Mouse (Mus musculus): ENCODE data around the gene Mpg.

Gene Mpg

GRCm38 (mm10) chr11:32231125-32231524, 4.8 kb downstream of the Mpg start:
- DNase-seq (ENCODE audit: low spot score): no peak

GRCm38 (mm10) chr11:32232848-32233247, 6.5 kb downstream of the Mpg start:
- no peak for DNase-seq (ENCODE audit: low spot score)

- no peak for DNase-seq (ENCODE audit: low spot score)
These were observed 7.6 kb downstream of the Mpg start for GRCm38 (mm10) chr11:32233895-32234294.

GRCm38 (mm10) chr11:32234816-32235485, 8.6 kb downstream of the Mpg start:
- no peak for DNase-seq (ENCODE audit: low spot score)

- no peak for DNase-seq (ENCODE audit: low spot score)
These were observed 9.3 kb downstream of the Mpg start for GRCm38 (mm10) chr11:32235646-32236045.

GRCm38 (mm10) chr11:32236132-32236531, 9.8 kb downstream of the Mpg start:
- DNase-seq (ENCODE audit: low spot score): no peak

GRCm38 (mm10) chr11:32236712-32237410, 10.6 kb downstream of the Mpg start:
- no peak for DNase-seq (ENCODE audit: low spot score)

- DNase-seq (ENCODE audit: low spot score): no peak
These were observed 11.1 kb downstream of the Mpg start for GRCm38 (mm10) chr11:32237411-32237795.

- no peak for DNase-seq (ENCODE audit: low spot score)
These were observed 12.0 kb downstream of the Mpg start for GRCm38 (mm10) chr11:32238093-32238860.

GRCm38 (mm10) chr11:32241391-32241790, 15.1 kb downstream of the Mpg start:
- DNase-seq (ENCODE audit: low spot score): no peak

GRCm38 (mm10) chr11:32242209-32242608, 15.9 kb downstream of the Mpg start:
- no peak for DNase-seq (ENCODE audit: low spot score)

- no peak for DNase-seq (ENCODE audit: low spot score)
These were observed 17.1 kb downstream of the Mpg start for GRCm38 (mm10) chr11:32243205-32243955.

GRCm38 (mm10) chr11:32244064-32244463, 17.8 kb downstream of the Mpg start:
- no peak for DNase-seq (ENCODE audit: low spot score)

GRCm38 (mm10) chr11:32244617-32245016, 18.3 kb downstream of the Mpg start:
- DNase-seq (ENCODE audit: low spot score): no peak

- no peak for DNase-seq (ENCODE audit: low spot score)
These were observed 19.3 kb downstream of the Mpg start for GRCm38 (mm10) chr11:32245614-32246013.

GRCm38 (mm10) chr11:32247068-32247467, 20.8 kb downstream of the Mpg start:
- no peak for DNase-seq (ENCODE audit: low spot score)

- no peak for DNase-seq (ENCODE audit: low spot score)
These were observed 22.0 kb downstream of the Mpg start for GRCm38 (mm10) chr11:32248350-32248749.

- no peak for DNase-seq (ENCODE audit: low spot score)
These were observed 24.8 kb downstream of the Mpg start for GRCm38 (mm10) chr11:32250880-32251763.

- no peak for DNase-seq (ENCODE audit: low spot score)
These were observed 26.8 kb downstream of the Mpg start for GRCm38 (mm10) chr11:32253121-32253520.

- DNase-seq (ENCODE audit: low spot score): no peak
These were observed 29.8 kb downstream of the Mpg start for GRCm38 (mm10) chr11:32256146-32256545.

- DNase-seq (ENCODE audit: low spot score): no peak
These were observed 30.3 kb downstream of the Mpg start for GRCm38 (mm10) chr11:32256566-32256965.
